In genomic region chr14:14786979-14787378, GRCm38 (mm10) we compare ENCODE assay signal across 29 mouse cellular contexts. TPM values are rescaled to one million over a fixed set of nuclear protein-coding genes. Genes with fewer than 3 reads are reported as not detected.
DNase-seq lines count a peak whose midpoint lies in the region; ATAC-seq and TF ChIP-seq lines count a peak whose summit lies in the region.
"Had no signal": no experiment of that assay in that cellular context is flagged by ENCODE, and none has a peak within 500 bp of the region (broad histone marks: within the 10 kb centered on the region; RNA-seq: fewer than 3 reads in every experiment).

No protein-coding gene starts in this region.

- no peak overlapping the region for H3K27ac ChIP-seq in intestine, postnatal 0 days (ENCODE audit: low read depth, low read length)
- no peak overlapping the region for H3K27ac ChIP-seq in intestine, embryonic 16.5 days (ENCODE audit: low read length)
- H3K27ac ChIP-seq in midbrain, embryonic 11.5 days (ENCODE audit: low read depth, low read length) = no peak overlapping the region
- no peak overlapping the region for H3K27ac ChIP-seq in midbrain, embryonic 15.5 days
- no peak overlapping the region for H3K27ac ChIP-seq in stomach, postnatal 0 days (replicated peaks)
- H3K27ac ChIP-seq: embryonic facial prominence, embryonic 13.5 days; embryonic facial prominence, embryonic 15.5 days; forebrain, embryonic 10.5 days; forebrain, embryonic 12.5 days had no signal

- 0 out of 2 replicates have a peak, but pooled peaks have one; percentile 31 for ATAC-seq in intestine, postnatal 0 days
- no peak for ATAC-seq in intestine, embryonic 16.5 days
- ATAC-seq in midbrain, embryonic 11.5 days (ENCODE audit: low FRiP score) = no peak
- no peak for ATAC-seq in midbrain, embryonic 15.5 days (replicated peaks)
- peak; percentile 69 for ATAC-seq in megakaryocyte, adult 5-6 weeks (ENCODE audit: poor library complexity, severe bottlenecking)
- ATAC-seq in stomach, postnatal 0 days (ENCODE audit: low FRiP score, low TSS enrichment) = no peak
- ATAC-seq: activated CD4-positive, CD25-positive, alpha-beta regulatory T cell, adult 4 months; CD4-positive, CD25-positive, alpha-beta regulatory T cell, adult 4 months; forebrain, embryonic 14.5 days; Patski had no signal

- H3K4me3 ChIP-seq in intestine, postnatal 0 days (ENCODE audit: low read depth, low read length) = no peak overlapping the region
- H3K4me3 ChIP-seq in intestine, embryonic 16.5 days (ENCODE audit: low read length) = no peak overlapping the region
- H3K4me3 ChIP-seq in midbrain, embryonic 11.5 days (ENCODE audit: low read depth, low read length) = no peak overlapping the region
- H3K4me3 ChIP-seq in midbrain, embryonic 15.5 days = no peak overlapping the region
- no peak overlapping the region for H3K4me3 ChIP-seq in stomach, postnatal 0 days (ENCODE audit: low read depth, low read length)
- H3K4me3 ChIP-seq: embryonic facial prominence, embryonic 13.5 days; embryonic facial prominence, embryonic 15.5 days; erythroblast, embryonic 14.5 days; forebrain, embryonic 10.5 days; forebrain, embryonic 12.5 days had no signal

- peak; percentile 79 for DNase-seq in midbrain, embryonic 11.5 days (ENCODE audit: low spot score, missing footprints)
- DNase-seq in stomach, postnatal 0 days (ENCODE audit: low spot score) = no peak
- no peak for DNase-seq in spleen, postnatal 4 days (ENCODE audit: low spot score in 2 of 2)
- no peak for DNase-seq in kidney, adult 18-20 months
- DNase-seq: adrenal gland, adult 8-10 months; adrenal gland, postnatal 14 days; adrenal gland, postnatal 36 days; B cell, adult 2 months; cerebellum, adult 11-12 months; cerebellum, adult 2 months; cerebellum, adult 9-10 months; cerebellum, postnatal 10 days; cerebellum, postnatal 25 days; embryo, embryonic 11 days had no signal

- 66% methylated on average over 1 of the region's 1 CpGs for WGBS in intestine, postnatal 0 days
- WGBS in intestine, embryonic 16.5 days = 93% methylated on average over 1 of the region's 1 CpGs
- WGBS in midbrain, embryonic 11.5 days = 97% methylated on average over 1 of the region's 1 CpGs
- 100% methylated on average over 1 of the region's 1 CpGs for WGBS in midbrain, embryonic 15.5 days
- WGBS in stomach, postnatal 0 days = 82% methylated on average over 1 of the region's 1 CpGs

- H3K36me3 ChIP-seq in intestine, postnatal 0 days (ENCODE audit: control insufficient read depth, insufficient read depth) = peaks cover 10% of the 10 kb centered on the region; the same call in 1 of the 2 replicates
- H3K36me3 ChIP-seq in intestine, embryonic 16.5 days (ENCODE audit: control insufficient read depth, insufficient read depth, low read length) = peaks cover 8% of the 10 kb centered on the region
- peaks cover 11% of the 10 kb centered on the region for H3K36me3 ChIP-seq in midbrain, embryonic 11.5 days (ENCODE audit: control insufficient read depth, insufficient read depth, low read length)
- H3K36me3 ChIP-seq in midbrain, embryonic 15.5 days (replicated peaks) = peaks cover 17% of the 10 kb centered on the region
- H3K36me3 ChIP-seq in stomach, postnatal 0 days (ENCODE audit: control insufficient read depth, insufficient read depth, low read length) = peaks cover 10% of the 10 kb centered on the region; the same call in 1 of the 2 replicates

- H3K9me3 ChIP-seq in intestine, postnatal 0 days (ENCODE audit: control insufficient read depth) = no peaks in the 10 kb centered on the region
- no peaks in the 10 kb centered on the region for H3K9me3 ChIP-seq in intestine, embryonic 16.5 days (ENCODE audit: control insufficient read depth, low read length)
- no peaks in the 10 kb centered on the region for H3K9me3 ChIP-seq in midbrain, embryonic 11.5 days (ENCODE audit: control insufficient read depth, low read length)
- no peaks in the 10 kb centered on the region for H3K9me3 ChIP-seq in midbrain, embryonic 15.5 days
- no peaks in the 10 kb centered on the region for H3K9me3 ChIP-seq in stomach, postnatal 0 days (ENCODE audit: control insufficient read depth, low read length)
- H3K9me3 ChIP-seq: embryonic facial prominence, embryonic 13.5 days; embryonic facial prominence, embryonic 15.5 days; forebrain, embryonic 10.5 days; forebrain, embryonic 12.5 days; G1E had no signal

- peak; percentile 46 for TF ChIP-seq CTCF in intestine, postnatal 0 days (IDR thresholded peaks at IDR 0.05; ENCODE audit: low read depth)
- TF ChIP-seq CTCF in stomach, postnatal 0 days (IDR thresholded peaks at IDR 0.05; ENCODE audit: low read depth) = 0 out of 2 replicates have a peak, but pooled peaks have one; percentile 10

- no peaks in the 10 kb centered on the region for H3K27me3 ChIP-seq in intestine, postnatal 0 days (replicated peaks; ENCODE audit: control insufficient read depth, insufficient read depth, low read length)
- no peaks in the 10 kb centered on the region for H3K27me3 ChIP-seq in intestine, embryonic 16.5 days (replicated peaks; ENCODE audit: control insufficient read depth, insufficient read depth, low read length)
- no peaks in the 10 kb centered on the region for H3K27me3 ChIP-seq in midbrain, embryonic 11.5 days (ENCODE audit: control insufficient read depth, insufficient read depth, low read length)
- H3K27me3 ChIP-seq in midbrain, embryonic 15.5 days (replicated peaks) = no peaks in the 10 kb centered on the region
- no peaks in the 10 kb centered on the region for H3K27me3 ChIP-seq in stomach, postnatal 0 days (ENCODE audit: control insufficient read depth, insufficient read depth, low read length)
- H3K27me3 ChIP-seq: CH12.LX; embryonic facial prominence, embryonic 13.5 days; embryonic facial prominence, embryonic 15.5 days; forebrain, embryonic 12.5 days; Patski had no signal

- no peak overlapping the region for H3K9ac ChIP-seq in intestine, postnatal 0 days (ENCODE audit: low read depth, low read length)
- H3K9ac ChIP-seq in intestine, embryonic 16.5 days (ENCODE audit: low read depth, low read length) = no peak overlapping the region
- H3K9ac ChIP-seq in midbrain, embryonic 11.5 days (ENCODE audit: low read length) = no peak overlapping the region
- H3K9ac ChIP-seq in midbrain, embryonic 15.5 days = no peak overlapping the region
- no peak overlapping the region for H3K9ac ChIP-seq in stomach, postnatal 0 days (ENCODE audit: low read length)
- H3K9ac ChIP-seq: embryonic facial prominence, embryonic 13.5 days; embryonic facial prominence, embryonic 15.5 days; forebrain, embryonic 12.5 days had no signal

- no peak for TF ChIP-seq EP300 in stomach, postnatal 0 days (optimal IDR thresholded peaks at IDR 0.05)

- H3K4me2 ChIP-seq in intestine, postnatal 0 days (replicated peaks; ENCODE audit: low read depth) = no peak overlapping the region
- H3K4me2 ChIP-seq in intestine, embryonic 16.5 days (ENCODE audit: low read depth, low read length) = no peak overlapping the region
- no peak overlapping the region for H3K4me2 ChIP-seq in midbrain, embryonic 11.5 days
- H3K4me2 ChIP-seq in midbrain, embryonic 15.5 days = no peak overlapping the region
- no peak overlapping the region for H3K4me2 ChIP-seq in stomach, postnatal 0 days (replicated peaks; ENCODE audit: low read depth)
- H3K4me2 ChIP-seq: embryonic facial prominence, embryonic 13.5 days; embryonic facial prominence, embryonic 15.5 days; forebrain, embryonic 12.5 days had no signal

- H3K4me1 ChIP-seq in intestine, postnatal 0 days (replicated peaks; ENCODE audit: control insufficient read depth, insufficient read depth, low read length) = 0 out of 2 replicates have a peak, but pooled peaks cover 3% of the 10 kb centered on the region
- no peaks in the 10 kb centered on the region for H3K4me1 ChIP-seq in intestine, embryonic 16.5 days (ENCODE audit: control insufficient read depth, insufficient read depth, low read length)
- H3K4me1 ChIP-seq in midbrain, embryonic 11.5 days (ENCODE audit: control insufficient read depth, insufficient read depth, low read length) = no peaks in the 10 kb centered on the region
- H3K4me1 ChIP-seq in midbrain, embryonic 15.5 days = no peaks in the 10 kb centered on the region
- H3K4me1 ChIP-seq in stomach, postnatal 0 days (replicated peaks; ENCODE audit: control insufficient read depth, insufficient read depth) = no peaks in the 10 kb centered on the region
- H3K4me1 ChIP-seq: embryonic facial prominence, embryonic 13.5 days; embryonic facial prominence, embryonic 15.5 days; forebrain, embryonic 10.5 days; forebrain, embryonic 12.5 days had no signal

RNA-seq across cellular contexts. Expression of gene Nek10, which starts 16.2 kb away (rescaled TPM):
- not detected in 2 replicates for polyA plus RNA-seq in intestine, postnatal 0 days (2015; fragmentation: Nextera tagmentation; extraction: Ambion mirVana)
- polyA plus RNA-seq in intestine, embryonic 16.5 days (2015; fragmentation: Nextera tagmentation; extraction: Ambion mirVana) = 0.02 TPM in 1 of 2 replicates, not detected in the other
- 0.03 TPM in 1 of 2 replicates, not detected in the other for polyA plus RNA-seq in midbrain, embryonic 11.5 days (2014; fragmentation: Nextera tagmentation; extraction: Ambion mirVana)
- 0.08 and 0.14 TPM in 2 replicates for polyA plus RNA-seq in midbrain, embryonic 15.5 days (2015; fragmentation: Nextera tagmentation; extraction: Ambion mirVana)
- not detected in 2 replicates for total RNA-seq in megakaryocyte, adult 5-6 weeks (2015)
- under 0.01 and 0.20 TPM in 2 replicates for total RNA-seq in megakaryocyte, adult 5-6 weeks (2017)
- 0.02 TPM in 2 replicates for polyA plus RNA-seq in stomach, postnatal 0 days (2015; fragmentation: Nextera tagmentation; extraction: Ambion mirVana)
- polyA plus RNA-seq: erythroblast, embryonic 14.5 days; G1E; Patski had no signal

Comparison
In these comparisons a context has a peak if more than half of its experiments do, and no peak if none do; other contexts are left out.
1. ATAC-seq: peak in intestine, postnatal 0 days (single experiment) and megakaryocyte, adult 5-6 weeks (single experiment); none in intestine, embryonic 16.5 days (single experiment), midbrain, embryonic 11.5 days (single experiment), midbrain, embryonic 15.5 days (single experiment) and stomach, postnatal 0 days (single experiment).